Mouse (Mus musculus): ENCODE measurements at regions not wholly inside any gene's neighbourhood (a gene's known extent, or its start where the extent isn't known, plus 50 kb on each side); places are given as distances from the start of the nearest gene placed in this dataset.

GRCm38 (mm10) chr9:122667646-122667981 lies 79.5 kb upstream of the Topaz1 start:
- TF ChIP-seq MAFK (IDR thresholded peaks at IDR 0.05; ENCODE audit: insufficient read depth, low read depth, low read length) (no peak), ZNF384 (IDR thresholded peaks at IDR 0.05; ENCODE audit: low read depth, low read length) (no peak), ZC3H11A (IDR thresholded peaks at IDR 0.05; ENCODE audit: borderline replicate concordance, low read depth, low read length) (no peak), CHD2 (IDR thresholded peaks at IDR 0.05; ENCODE audit: low read depth, low read length) (no peak), HCFC1 (IDR thresholded peaks at IDR 0.05; ENCODE audit: borderline replicate concordance, insufficient read depth, low read length) (no peak)

All from ES-E14 (cell line).